10 mouse cellular contexts compared by ENCODE assay signal in genomic region chr7:96890035-96890621, GRCm38 (mm10).
DNase-seq lines count a peak whose midpoint lies in the region; ATAC-seq and TF ChIP-seq lines count a peak whose summit lies in the region.
"Had no signal": no experiment of that assay in that cellular context is flagged by ENCODE, and none has a peak within 500 bp of the region (broad histone marks: within the 10 kb centered on the region; RNA-seq: fewer than 3 reads in every experiment).

No protein-coding gene starts in this region.

- H3K4me1 ChIP-seq in kidney, postnatal 0 days (replicated peaks; ENCODE audit: insufficient read depth, low read length), result 0 out of 2 replicates have a peak, but pooled peaks cover 9% of the 10 kb centered on the region
- peaks cover 18% of the 10 kb centered on the region for H3K4me1 ChIP-seq in embryonic facial prominence, embryonic 10.5 days
- H3K4me1 ChIP-seq in hindbrain, embryonic 15.5 days (replicated peaks), result peaks cover 20% of the 10 kb centered on the region
- H3K4me1 ChIP-seq in midbrain, embryonic 14.5 days (ENCODE audit: control insufficient read depth, insufficient read depth, low read length), result peaks cover 21% of the 10 kb centered on the region

- no peak for TF ChIP-seq CTCF in kidney, postnatal 0 days (IDR thresholded peaks at IDR 0.05; ENCODE audit: low read depth)

- H3K36me3 ChIP-seq in kidney, postnatal 0 days (ENCODE audit: insufficient read depth, low read length), result peaks cover 10% of the 10 kb centered on the region
- H3K36me3 ChIP-seq in embryonic facial prominence, embryonic 10.5 days (replicated peaks), result peaks cover 80% of the 10 kb centered on the region
- peaks cover 20% of the 10 kb centered on the region for H3K36me3 ChIP-seq in hindbrain, embryonic 15.5 days
- peaks cover 21% of the 10 kb centered on the region for H3K36me3 ChIP-seq in midbrain, embryonic 14.5 days (ENCODE audit: control insufficient read depth, insufficient read depth, low read length)

- 24% methylated on average over 7 of the region's 7 CpGs for WGBS in kidney, postnatal 0 days
- 37% methylated on average over 7 of the region's 7 CpGs for WGBS in embryonic facial prominence, embryonic 10.5 days
- WGBS in hindbrain, embryonic 15.5 days, result 21% methylated on average over 7 of the region's 7 CpGs
- 31% methylated on average over 7 of the region's 7 CpGs for WGBS in midbrain, embryonic 14.5 days

- no peak overlapping the region for H3K9ac ChIP-seq in kidney, postnatal 0 days (ENCODE audit: low read depth, low read length)
- no peak overlapping the region for H3K9ac ChIP-seq in hindbrain, embryonic 15.5 days
- no peak overlapping the region for H3K9ac ChIP-seq in midbrain, embryonic 14.5 days (replicated peaks; ENCODE audit: low read length)

- no peaks in the 10 kb centered on the region for H3K27me3 ChIP-seq in kidney, postnatal 0 days (ENCODE audit: insufficient read depth, low read length)
- no peaks in the 10 kb centered on the region for H3K27me3 ChIP-seq in embryonic facial prominence, embryonic 10.5 days (replicated peaks; ENCODE audit: low read depth, poor library complexity, severe bottlenecking)
- H3K27me3 ChIP-seq in hindbrain, embryonic 15.5 days, result no peaks in the 10 kb centered on the region
- H3K27me3 ChIP-seq in midbrain, embryonic 14.5 days (ENCODE audit: control insufficient read depth, insufficient read depth, low read length), result no peaks in the 10 kb centered on the region

- ATAC-seq in kidney, postnatal 0 days (replicated peaks; ENCODE audit: low FRiP score, low read depth), result no peak
- peak; percentile 52 for ATAC-seq in hindbrain, embryonic 15.5 days (ENCODE audit: low FRiP score, low read depth)
- no peak for ATAC-seq in midbrain, embryonic 14.5 days (ENCODE audit: low FRiP score, low TSS enrichment)

- H3K27ac ChIP-seq in kidney, postnatal 0 days, result 0 out of 2 replicates have a peak overlapping the region, but pooled peaks have one; percentile 36
- H3K27ac ChIP-seq in embryonic facial prominence, embryonic 10.5 days (replicated peaks), result 0 out of 2 replicates have a peak overlapping the region, but pooled peaks have one; percentile 4
- H3K27ac ChIP-seq in hindbrain, embryonic 15.5 days (replicated peaks), result 0 out of 2 replicates have a peak overlapping the region, but pooled peaks have one; percentile 68
- peak overlapping the region; percentile 45 for H3K27ac ChIP-seq in midbrain, embryonic 14.5 days (replicated peaks; ENCODE audit: low read depth, low read length)

- no peaks in the 10 kb centered on the region for H3K9me3 ChIP-seq in kidney, postnatal 0 days (replicated peaks; ENCODE audit: low read length)
- no peaks in the 10 kb centered on the region for H3K9me3 ChIP-seq in embryonic facial prominence, embryonic 10.5 days
- no peaks in the 10 kb centered on the region for H3K9me3 ChIP-seq in hindbrain, embryonic 15.5 days
- no peaks in the 10 kb centered on the region for H3K9me3 ChIP-seq in midbrain, embryonic 14.5 days (ENCODE audit: control insufficient read depth, low read length)

- no peak overlapping the region for H3K4me2 ChIP-seq in kidney, postnatal 0 days (ENCODE audit: low read length)
- H3K4me2 ChIP-seq in hindbrain, embryonic 15.5 days, result no peak overlapping the region
- no peak overlapping the region for H3K4me2 ChIP-seq in midbrain, embryonic 14.5 days (ENCODE audit: low read length)
- H3K4me2 ChIP-seq: liver, embryonic 11.5 days had no signal

- no peak overlapping the region for H3K4me3 ChIP-seq in kidney, postnatal 0 days (replicated peaks; ENCODE audit: low read depth, low read length)
- no peak overlapping the region for H3K4me3 ChIP-seq in embryonic facial prominence, embryonic 10.5 days
- H3K4me3 ChIP-seq in hindbrain, embryonic 15.5 days, result no peak overlapping the region
- no peak overlapping the region for H3K4me3 ChIP-seq in midbrain, embryonic 14.5 days (replicated peaks; ENCODE audit: low read depth, low read length)

- peak; percentile 21 for DNase-seq in kidney, postnatal 0 days (ENCODE audit: low spot score)
- no peak for DNase-seq in kidney, adult 8-10 months
- no peak for DNase-seq in embryonic facial prominence, embryonic 10.5 days (ENCODE audit: low spot score)
- peak; percentile 65 for DNase-seq in midbrain, embryonic 14.5 days
- no peak for DNase-seq in adrenal gland, postnatal 4 days (ENCODE audit: low spot score in 2 of 2)
- DNase-seq in heart, postnatal 4 days, result no peak
- DNase-seq in thymus, postnatal 14 days, result no peak
- DNase-seq: cerebellum, adult 8-10 months had no signal

Comparison
In these comparisons a context has a peak if more than half of its experiments do, and no peak if none do; other contexts are left out.
1. DNase-seq: peak in kidney, postnatal 0 days (single experiment) and midbrain, embryonic 14.5 days (single experiment); none in kidney, adult 8-10 months (0 of 2), embryonic facial prominence, embryonic 10.5 days (single experiment), adrenal gland, postnatal 4 days (0 of 2), heart, postnatal 4 days (single experiment) and thymus, postnatal 14 days (single experiment).
2. H3K27ac ChIP-seq: peak in every context shown above with its lines; median percentile 68 in hindbrain, embryonic 15.5 days; 45 in midbrain, embryonic 14.5 days; 36 in kidney, postnatal 0 days; 4 in embryonic facial prominence, embryonic 10.5 days.